Mouse (Mus musculus) ES-Bruce4 (cell line): Measurements from ENCODE around the gene Ccdc158. TPM values are rescaled to one million over a fixed set of nuclear protein-coding genes. Genes with fewer than 3 reads are reported as not detected.
A peak's percentile ranks its signal among the peaks of the same experiment; 100 is the strongest.

Source experiments
- H3K27ac ChIP-seq: 2 replicates; pipeline ENCODE4 v1.5.1; 2012; ENCODE audit warnings: low read length, inconsistent platforms; ENCODE audit not compliant: insufficient read depth
- H3K27me3 ChIP-seq: 2 replicates; pipeline ENCODE4 v1.6.1; 2012; ENCODE audit warnings: mild to moderate bottlenecking, low read length, inconsistent platforms; ENCODE audit not compliant: control insufficient read depth, poor library complexity, insufficient read depth, severe bottlenecking
- H3K36me3 ChIP-seq: 2 replicates; pipeline ENCODE4 v1.6.1; 2012; ENCODE audit warnings: inconsistent platforms, mild to moderate bottlenecking, low read length, moderate library complexity; ENCODE audit not compliant: control insufficient read depth, poor library complexity, insufficient read depth, severe bottlenecking
- H3K4me1 ChIP-seq: one replicate; pipeline ENCODE4 v1.8.1; 2011; ENCODE audit warnings: low read length; ENCODE audit not compliant: control insufficient read depth, insufficient read depth
- H3K4me3 ChIP-seq: 2 replicates; pipeline ENCODE4 v1.5.1; 2011; ENCODE audit warnings: low read depth, mild to moderate bottlenecking, low read length
- H3K9ac ChIP-seq: 2 replicates; pipeline ENCODE4 v1.6.1; 2012; ENCODE audit warnings: low read depth, mild to moderate bottlenecking, inconsistent platforms; ENCODE audit not compliant: poor library complexity, severe bottlenecking
- H3K9me3 ChIP-seq: replicated peaks from 2 replicates; pipeline ENCODE4 v1.6.1; 2012; ENCODE audit warnings: mild to moderate bottlenecking, low read length, inconsistent platforms; ENCODE audit not compliant: control insufficient read depth, poor library complexity, insufficient read depth, severe bottlenecking
- CTCF ChIP-seq: IDR thresholded peaks from one replicate; pipeline ENCODE4 v1.8.1; 2011; ENCODE audit warnings: low read depth, low read length
- EP300 ChIP-seq: IDR thresholded peaks from 2 replicates; pipeline ENCODE4 v1.6.1; 2011; ENCODE audit warnings: low read depth, low read length; ENCODE audit not compliant: insufficient read depth
- POLR2A ChIP-seq: IDR thresholded peaks from one replicate; pipeline ENCODE4 v1.8.1; 2011; ENCODE audit warnings: low read length; ENCODE audit not compliant: insufficient read depth
- polyA plus RNA-seq: library from polyadenylated mRNA; stranded (reverse); fragments of >200 nt; gene quantifications from 2 replicates; pipeline ENCODE4 v1.2.4, GENCODE M21; 2011; ENCODE audit warnings: low read depth; ENCODE audit not compliant: missing spikeins, insufficient read depth, insufficient read length

Ccdc158 gene
- polyA plus RNA-seq, 1 experiment: 5.4 TPM

DNA sequence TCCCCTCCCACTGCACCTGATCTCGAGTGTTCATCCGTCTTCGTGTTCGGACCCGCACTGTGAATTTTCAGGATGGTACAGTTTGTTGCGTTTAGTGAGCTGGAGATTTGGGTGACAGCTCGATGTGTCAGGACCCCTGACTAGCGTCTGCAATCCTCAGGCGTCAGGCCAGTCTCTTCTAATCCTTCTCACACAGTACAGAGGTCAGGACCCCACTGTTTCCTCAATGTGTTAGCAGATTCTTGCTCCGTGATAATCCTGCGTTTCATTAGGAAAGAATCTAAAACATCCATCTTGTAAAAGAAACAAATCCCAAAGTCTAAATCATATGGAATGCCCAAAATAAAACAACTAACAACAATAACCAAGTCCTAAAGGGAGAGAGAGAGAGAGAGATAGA is 26.7 kb upstream of the Ccdc158 start:
- Histone ChIP-seq H3K9ac (no peak overlapping the region), H3K27me3 (no peaks in the 10 kb centered on the region), H3K27ac (no peak overlapping the region), H3K36me3 (no peaks in the 10 kb centered on the region), H3K9me3 (no peaks in the 10 kb centered on the region), H3K4me1 (peaks cover 2% of the 10 kb centered on the region), H3K4me3 (no peak overlapping the region)
- TF ChIP-seq POLR2A (no peak), CTCF (no peak), EP300 (no peak)

- Histone ChIP-seq H3K27me3 (no peaks in the 10 kb centered on the region), H3K9ac (peak overlapping the region; percentile 45; the same call in 1 of the 2 replicates), H3K27ac (peak overlapping the region; percentile 66; the same call in 1 of the 2 replicates), H3K4me1 (peaks cover 2% of the 10 kb centered on the region), H3K4me3 (no peak overlapping the region), H3K36me3 (no peaks in the 10 kb centered on the region), H3K9me3 (no peaks in the 10 kb centered on the region)
- TF ChIP-seq EP300 (no peak), POLR2A (no peak), CTCF (no peak)
These were observed 23.9 kb upstream of the Ccdc158 start for GRCm38 (mm10) chr5:92698837-92699529.

GRCm38 (mm10) chr5:92698131-92698836 is 23.2 kb upstream of the Ccdc158 start:
- Histone ChIP-seq H3K27ac (peak overlapping the region; percentile 66; the same call in 1 of the 2 replicates), H3K36me3 (no peaks in the 10 kb centered on the region), H3K27me3 (no peaks in the 10 kb centered on the region), H3K4me3 (no peak overlapping the region), H3K4me1 (peaks cover 2% of the 10 kb centered on the region), H3K9ac (peak overlapping the region; percentile 45; the same call in 1 of the 2 replicates), H3K9me3 (no peaks in the 10 kb centered on the region; the same call in 1 of the 2 replicates)
- TF ChIP-seq POLR2A: no peak
- no peak for TF ChIP-seq EP300
- no peak for TF ChIP-seq CTCF

DNA sequence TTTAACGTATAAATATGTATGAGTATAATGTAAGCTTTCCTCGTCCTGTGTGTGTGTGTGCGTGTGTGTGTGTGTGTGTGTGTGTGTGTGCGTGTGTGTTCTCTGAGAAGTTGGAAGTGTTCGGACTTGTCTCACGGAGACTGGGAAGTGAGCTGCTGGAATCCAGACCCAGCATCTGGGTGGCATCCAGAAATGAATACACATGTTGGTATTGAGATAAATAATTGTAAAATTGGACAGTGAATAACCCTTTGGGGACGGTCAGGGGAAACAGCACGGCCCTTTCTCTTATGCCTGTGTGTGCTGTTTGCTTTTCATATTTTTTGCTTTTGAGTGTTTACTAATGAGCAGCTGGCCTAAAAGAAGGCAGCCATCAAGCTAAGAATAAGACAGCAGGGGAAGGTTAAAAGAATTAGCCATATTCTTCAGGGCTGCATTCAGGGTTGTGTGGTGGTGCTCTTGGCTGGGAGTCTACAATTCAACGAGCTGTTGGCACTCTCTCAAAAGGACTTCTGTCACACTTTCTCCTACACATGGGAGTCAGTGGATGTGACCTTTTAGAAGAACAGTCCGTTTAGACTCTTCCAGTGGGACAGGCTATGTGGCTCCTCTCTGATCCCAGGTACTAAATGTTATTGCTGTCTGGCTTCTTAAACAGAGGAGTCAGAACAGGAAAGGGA is 19.4 kb upstream of the Ccdc158 start:
- H3K4me1 ChIP-seq: peaks cover 2% of the 10 kb centered on the region
- H3K4me3 ChIP-seq: no peak overlapping the region
- TF ChIP-seq CTCF: no peak
- TF ChIP-seq EP300: no peak
- TF ChIP-seq POLR2A: no peak
- no peaks in the 10 kb centered on the region for H3K27me3 ChIP-seq
- H3K9ac ChIP-seq: no peak overlapping the region
- no peaks in the 10 kb centered on the region for H3K36me3 ChIP-seq
- H3K27ac ChIP-seq: no peak overlapping the region
- H3K9me3 ChIP-seq: no peaks in the 10 kb centered on the region; the same call in 1 of the 2 replicates

GRCm38 (mm10) chr5:92693744-92694143 is 18.7 kb upstream of the Ccdc158 start:
- Histone ChIP-seq H3K9ac (no peak overlapping the region), H3K9me3 (no peaks in the 10 kb centered on the region; the same call in 1 of the 2 replicates), H3K36me3 (no peaks in the 10 kb centered on the region), H3K4me1 (no peaks in the 10 kb centered on the region), H3K4me3 (no peak overlapping the region), H3K27me3 (no peaks in the 10 kb centered on the region), H3K27ac (no peak overlapping the region)
- peak; percentile 26 for TF ChIP-seq CTCF
- TF ChIP-seq EP300: no peak
